Mouse (Mus musculus): Measurements from ENCODE around the gene Cox10.

DNA sequence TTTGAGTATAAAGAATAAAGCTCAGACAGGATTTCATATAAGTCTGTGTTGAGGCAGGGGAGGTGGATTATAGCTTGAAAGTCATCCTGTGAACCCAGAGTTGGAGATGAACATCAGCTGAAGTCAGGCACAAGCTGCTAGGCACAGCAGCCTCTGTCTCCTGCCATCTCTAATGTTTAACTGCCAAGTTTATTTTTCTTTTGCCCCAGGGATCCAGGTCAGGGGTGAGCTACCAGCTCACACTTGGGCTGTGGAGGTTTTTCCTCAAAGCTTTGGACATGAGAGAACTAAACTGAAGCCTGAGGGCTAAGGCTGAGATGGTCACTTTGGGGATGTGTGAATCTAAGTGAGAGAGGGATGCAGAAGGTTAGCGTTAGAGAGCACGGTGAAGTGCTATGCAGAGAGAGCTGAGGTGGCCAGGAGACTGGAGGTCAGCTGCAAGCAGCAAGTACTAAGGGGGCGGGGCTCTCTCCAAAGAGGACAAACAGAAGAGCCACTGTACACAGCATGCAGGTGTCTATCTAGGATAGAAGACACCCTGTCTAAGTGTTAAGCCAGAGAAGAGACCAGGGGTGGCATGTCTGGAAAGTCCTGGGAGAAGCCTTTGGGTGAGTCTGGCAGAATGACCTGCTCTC is 91.1 kb downstream of the Cox10 start:
- TF ChIP-seq POLR2A (IDR thresholded peaks at IDR 0.05; ENCODE audit: low read depth, low read length) (no peak), CTCF (conservative IDR thresholded peaks at IDR 0.05; ENCODE audit: insufficient read depth, insufficient read length, low read depth, low read length) (no peak)

Measured in kidney, adult 2 months (tissue).